Mouse (Mus musculus): ENCODE results near the gene Ttc34. TPM values are rescaled to one million over a fixed set of nuclear protein-coding genes. Genes with fewer than 3 reads are reported as not detected.

Gene Ttc34
- total and polyA plus RNA-seq, 3 experiments: 0.09 to 0.31 (median 0.10) TPM

- H3K4me1 ChIP-seq (ENCODE audit: control insufficient read depth, insufficient read depth, low read length): peaks cover 2% of the 10 kb centered on the region; the same call in 1 of the 2 replicates
- WGBS: 81% methylated on average over 6 of the region's 6 CpGs
- intact Hi-C loops (cut with DNase I): no loop called here
- TF ChIP-seq POLR2A (IDR thresholded peaks at IDR 0.05; ENCODE audit: insufficient read depth, low read depth, low read length): no peak
- no peak for TF ChIP-seq EP300 (IDR thresholded peaks at IDR 0.05; ENCODE audit: insufficient read depth, low read depth, low read length)
- no peak for TF ChIP-seq CTCF (IDR thresholded peaks at IDR 0.05)
- no peak overlapping the region for H3K9ac ChIP-seq (ENCODE audit: low read depth, low read length)
- no peaks in the 10 kb centered on the region for H3K27me3 ChIP-seq (ENCODE audit: control insufficient read depth, insufficient read depth, low read length)
- H3K36me3 ChIP-seq (ENCODE audit: control insufficient read depth, insufficient read depth, low read length): no peaks in the 10 kb centered on the region
- no peak overlapping the region for H3K4me3 ChIP-seq
- no peak for DNase-seq
- H3K79me2 ChIP-seq (replicated peaks; ENCODE audit: control insufficient read depth, insufficient read depth, low read length): no peaks in the 10 kb centered on the region
- H3K27ac ChIP-seq: no peak overlapping the region
These were observed 30.0 kb downstream of the Ttc34 start for GRCm38 (mm10) chr4:154867257-154867656.

GRCm38 (mm10) chr4:154869440-154869839 is 32.2 kb downstream of the Ttc34 start, which contains the start of gene Mmel1:
Mmel1 (plus strand) TSS chr4:154869585.
- Histone ChIP-seq H3K27ac (no peak within 1 kb of the TSS), H3K79me2 (replicated peaks; ENCODE audit: control insufficient read depth, insufficient read depth, low read length) (no peaks in the 10 kb centered on the region), H3K4me3 (no peak within 1 kb of the TSS), H3K27me3 (ENCODE audit: control insufficient read depth, insufficient read depth, low read length) (no peaks in the 10 kb centered on the region), H3K36me3 (ENCODE audit: control insufficient read depth, insufficient read depth, low read length) (no peaks in the 10 kb centered on the region), H3K9ac (ENCODE audit: low read depth, low read length) (no peak within 1 kb of the TSS), H3K4me1 (ENCODE audit: control insufficient read depth, insufficient read depth, low read length) (no peaks in the 10 kb centered on the region)
- intact Hi-C loops (cut with DNase I): no loop called here
- TF ChIP-seq CTCF (IDR thresholded peaks at IDR 0.05): no peak
- TF ChIP-seq POLR2A (IDR thresholded peaks at IDR 0.05; ENCODE audit: insufficient read depth, low read depth, low read length): no peak
- TF ChIP-seq EP300 (IDR thresholded peaks at IDR 0.05; ENCODE audit: insufficient read depth, low read depth, low read length): no peak
- 82% methylated on average over 7 of the region's 7 CpGs for WGBS
- DNase-seq: no peak

- Histone ChIP-seq H3K36me3 (ENCODE audit: control insufficient read depth, insufficient read depth, low read length) (no peaks in the 10 kb centered on the region), H3K4me3 (no peak overlapping the region), H3K4me1 (ENCODE audit: control insufficient read depth, insufficient read depth, low read length) (no peaks in the 10 kb centered on the region), H3K27me3 (ENCODE audit: control insufficient read depth, insufficient read depth, low read length) (no peaks in the 10 kb centered on the region), H3K9ac (ENCODE audit: low read depth, low read length) (no peak overlapping the region), H3K79me2 (replicated peaks; ENCODE audit: control insufficient read depth, insufficient read depth, low read length) (no peaks in the 10 kb centered on the region), H3K27ac (no peak overlapping the region)
- intact Hi-C loops (cut with DNase I): no loop called here
- no peak for TF ChIP-seq CTCF (IDR thresholded peaks at IDR 0.05)
- TF ChIP-seq POLR2A (IDR thresholded peaks at IDR 0.05; ENCODE audit: insufficient read depth, low read depth, low read length): no peak
- no peak for TF ChIP-seq EP300 (IDR thresholded peaks at IDR 0.05; ENCODE audit: insufficient read depth, low read depth, low read length)
- DNase-seq: no peak
- WGBS: 80% methylated on average over 4 of the region's 4 CpGs
These were observed 33.5 kb downstream of the Ttc34 start for GRCm38 (mm10) chr4:154870721-154871120.

- TF ChIP-seq EP300 (IDR thresholded peaks at IDR 0.05; ENCODE audit: insufficient read depth, low read depth, low read length) (no peak), POLR2A (IDR thresholded peaks at IDR 0.05; ENCODE audit: insufficient read depth, low read depth, low read length) (no peak), CTCF (IDR thresholded peaks at IDR 0.05) (no peak)
- WGBS: 11% methylated on average over 13 of the region's 13 CpGs
- intact Hi-C loops (cut with DNase I): no loop called here
- H3K36me3 ChIP-seq (ENCODE audit: control insufficient read depth, insufficient read depth, low read length): no peaks in the 10 kb centered on the region
- no peak overlapping the region for H3K9ac ChIP-seq (ENCODE audit: low read depth, low read length)
- no peak for DNase-seq
- H3K4me3 ChIP-seq: no peak overlapping the region
- no peaks in the 10 kb centered on the region for H3K4me1 ChIP-seq (ENCODE audit: control insufficient read depth, insufficient read depth, low read length)
- H3K27ac ChIP-seq: no peak overlapping the region
- H3K27me3 ChIP-seq (ENCODE audit: control insufficient read depth, insufficient read depth, low read length): no peaks in the 10 kb centered on the region
- no peaks in the 10 kb centered on the region for H3K79me2 ChIP-seq (replicated peaks; ENCODE audit: control insufficient read depth, insufficient read depth, low read length)
These were observed 34.5 kb downstream of the Ttc34 start for GRCm38 (mm10) chr4:154871757-154872251.

GRCm38 (mm10) chr4:154873186-154873585 is 35.9 kb downstream of the Ttc34 start:
- intact Hi-C loops (cut with DNase I): no loop called here
- Histone ChIP-seq H3K4me1 (ENCODE audit: control insufficient read depth, insufficient read depth, low read length) (peaks cover under 1% of the 10 kb centered on the region; the same call in 1 of the 2 replicates), H3K79me2 (replicated peaks; ENCODE audit: control insufficient read depth, insufficient read depth, low read length) (no peaks in the 10 kb centered on the region), H3K27me3 (ENCODE audit: control insufficient read depth, insufficient read depth, low read length) (no peaks in the 10 kb centered on the region), H3K9ac (ENCODE audit: low read depth, low read length) (no peak overlapping the region), H3K36me3 (ENCODE audit: control insufficient read depth, insufficient read depth, low read length) (no peaks in the 10 kb centered on the region), H3K4me3 (no peak overlapping the region), H3K27ac (no peak overlapping the region)
- TF ChIP-seq CTCF (IDR thresholded peaks at IDR 0.05) (no peak), EP300 (IDR thresholded peaks at IDR 0.05; ENCODE audit: insufficient read depth, low read depth, low read length) (no peak)
- 80% methylated on average over 6 of the region's 6 CpGs for WGBS
- DNase-seq: no peak

- H3K27me3 ChIP-seq (ENCODE audit: control insufficient read depth, insufficient read depth, low read length): no peaks in the 10 kb centered on the region
- 6% methylated on average over 18 of the region's 18 CpGs for WGBS
- intact Hi-C loops (cut with DNase I): loop anchor here (1.0 to 5.0 kb wide), 4 partner anchors 29 to 187 kb away; no protein-coding TSS in a partner anchor
These were observed 40.7 kb downstream of the Ttc34 start for GRCm38 (mm10) chr4:154877864-154878548.

More at GRCm38 (mm10) chr4:154877864-154878548, 40.7 kb downstream of the Ttc34 start:
- peaks cover 7% of the 10 kb centered on the region for H3K4me1 ChIP-seq (ENCODE audit: control insufficient read depth, insufficient read depth, low read length)
- H3K79me2 ChIP-seq (replicated peaks; ENCODE audit: control insufficient read depth, insufficient read depth, low read length): no peaks in the 10 kb centered on the region
- H3K36me3 ChIP-seq (ENCODE audit: control insufficient read depth, insufficient read depth, low read length): no peaks in the 10 kb centered on the region; the same call in 1 of the 2 replicates
- peak; percentile 90 to 93 for DNase-seq
- H3K4me3 ChIP-seq: peak overlapping the region; percentile 41
- peak overlapping the region; percentile 82 for H3K27ac ChIP-seq
- peak; percentile 75 for TF ChIP-seq CTCF (IDR thresholded peaks at IDR 0.05)
- TF ChIP-seq POLR2A (IDR thresholded peaks at IDR 0.05; ENCODE audit: insufficient read depth, low read depth, low read length): peak; percentile 86
- TF ChIP-seq EP300 (IDR thresholded peaks at IDR 0.05; ENCODE audit: insufficient read depth, low read depth, low read length): peak; percentile 99
- H3K9ac ChIP-seq (ENCODE audit: low read depth, low read length): peak overlapping the region; percentile 7
